Mouse (Mus musculus) kidney, embryonic 14.5 days (tissue): ENCODE results near the gene Fam169a. TPM values are rescaled to one million over a fixed set of nuclear protein-coding genes. Genes with fewer than 3 reads are reported as not detected.

Experiments
- ATAC-seq: fragments of 200-750 bp; cut with Nextera tagmentation; 2 replicates; pipeline ENCODE4 v1.8.0; 2017; ENCODE audit warnings: moderate number of reproducible peaks, mild to moderate bottlenecking, moderate TSS enrichment, moderate library complexity; ENCODE audit not compliant: low FRiP score, low TSS enrichment
- H3K27ac ChIP-seq: fragments of 300-500 bp; sonication (generic); 2 replicates; pipeline ENCODE4 v1.5.1; 2014; ENCODE audit warnings: low read depth, mild to moderate bottlenecking, low read length, moderate library complexity, mixed read lengths
- H3K27me3 ChIP-seq: fragments of 300-500 bp; sonication (generic); 2 replicates; pipeline ENCODE4 v1.6.1; 2014; ENCODE audit warnings: mild to moderate bottlenecking, low read length; ENCODE audit not compliant: control insufficient read depth, insufficient read depth
- H3K36me3 ChIP-seq: fragments of 300-500 bp; sonication (generic); 2 replicates; pipeline ENCODE4 v1.6.1; 2014; ENCODE audit warnings: low read length, mixed read lengths; ENCODE audit not compliant: control insufficient read depth, insufficient read depth
- H3K4me1 ChIP-seq: fragments of 300-500 bp; sonication (generic); 2 replicates; pipeline ENCODE4 v1.6.1; 2014; ENCODE audit warnings: low read length, mixed read lengths; ENCODE audit not compliant: control insufficient read depth, insufficient read depth
- H3K4me2 ChIP-seq: fragments of 300-500 bp; sonication (generic); replicated peaks from 2 replicates; pipeline ENCODE4 v1.6.1; 2014; ENCODE audit warnings: low read depth, mild to moderate bottlenecking, low read length
- H3K4me3 ChIP-seq: fragments of 300-500 bp; sonication (generic); 2 replicates; pipeline ENCODE4 v1.5.1; 2014; ENCODE audit warnings: mild to moderate bottlenecking, low read length
- H3K9ac ChIP-seq: fragments of 300-500 bp; sonication (generic); 2 replicates; pipeline ENCODE4 v1.6.1; 2014; ENCODE audit warnings: low read depth, mild to moderate bottlenecking, low read length, moderate library complexity
- H3K9me3 ChIP-seq: fragments of 300-500 bp; sonication (generic); 2 replicates; pipeline ENCODE4 v1.6.1; 2016; ENCODE audit warnings: low read length; ENCODE audit not compliant: control insufficient read depth
- WGBS: fragments of 180-500 bp; shearing (Covaris S2); extraction: QIAGEN DNeasy Blood & Tissue Kit; methylation state at CpG from one replicate; pipeline ENCODE4 v1.1.7; 2014; 5-methylcytosine and 5-hydroxymethylcytosine counted together
- polyA plus RNA-seq: library from polyadenylated mRNA; unstranded; fragments of >200 nt; fragmentation: Nextera tagmentation; extraction: Ambion mirVana; gene quantifications from 2 replicates; pipeline ENCODE4 v1.2.1, GENCODE M21; 2014

Gene Fam169a
- polyA plus RNA-seq, 1 experiment from 2014 or later, result 4.7 TPM

DNA sequence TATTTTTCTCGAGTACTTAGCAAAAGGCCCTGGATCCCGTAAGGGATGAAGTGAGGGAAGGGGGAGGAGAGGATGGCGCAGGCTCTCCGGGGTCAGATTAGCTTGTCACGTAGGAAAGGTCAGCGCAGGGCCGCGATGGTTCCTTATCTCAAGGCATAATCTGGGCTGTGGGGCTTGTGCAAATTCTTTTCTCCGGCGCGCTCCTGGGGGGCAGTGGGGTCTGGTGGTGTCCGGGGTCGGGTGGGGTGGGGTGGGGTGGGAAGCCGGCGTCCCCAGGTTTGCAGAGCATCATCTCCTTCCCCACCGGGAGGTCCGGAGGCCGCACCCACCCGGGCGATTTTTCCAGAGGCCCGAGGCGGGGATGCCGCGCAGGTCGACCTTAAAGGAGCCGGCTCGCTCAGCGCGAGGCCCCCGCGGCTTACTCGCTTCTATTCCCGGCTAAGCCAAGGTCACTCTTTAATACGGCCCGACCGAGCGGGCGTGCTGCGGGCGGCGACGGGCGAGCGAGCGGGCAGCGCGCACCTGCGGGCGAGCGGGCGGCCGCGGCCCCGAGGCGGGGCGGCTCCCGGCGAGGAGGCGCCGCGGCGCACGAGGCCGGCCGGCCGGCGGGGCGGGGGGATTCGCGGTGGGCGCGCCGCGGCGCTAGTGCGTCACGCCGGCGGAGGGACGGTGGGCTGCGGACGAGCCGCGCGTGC, 4.0 kb downstream of the Fam169a start:
- peak; percentile 66 for ATAC-seq
- WGBS, result under 1% methylated on average over 75 of the region's 85 CpGs
- H3K9ac ChIP-seq, result peak overlapping the region; percentile 78

DNA sequence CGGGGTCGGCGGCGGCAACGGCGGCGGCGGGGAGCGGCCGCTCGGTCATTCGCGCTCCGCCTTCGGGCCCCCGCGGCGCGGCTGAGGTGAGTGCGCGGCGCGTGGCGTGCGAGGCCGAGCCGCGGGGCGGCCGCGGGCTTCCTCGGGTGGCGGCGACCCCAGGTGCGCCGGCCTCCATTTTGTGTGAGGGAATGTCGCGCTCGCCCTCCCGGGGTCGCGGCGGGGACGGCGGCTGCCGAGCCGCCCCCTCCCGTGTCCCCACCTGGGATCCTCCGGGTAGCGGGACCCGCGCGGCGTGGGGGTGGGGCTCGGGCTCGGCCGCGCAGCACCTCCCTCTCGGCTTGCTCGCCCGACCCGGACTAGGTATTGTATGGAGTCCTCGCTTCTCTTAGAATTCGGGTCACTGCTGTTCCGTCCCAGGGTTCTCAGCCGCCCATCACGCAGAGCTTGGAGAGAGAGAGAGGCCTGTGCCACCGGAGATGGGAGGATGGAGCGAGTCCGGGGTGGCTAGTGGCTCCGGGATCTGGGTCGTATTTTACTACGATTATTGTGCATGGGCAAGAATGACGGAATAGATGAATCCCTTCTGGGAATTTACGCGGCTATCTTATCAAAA, 4.6 kb downstream of the Fam169a start:
- peak; percentile 81 for ATAC-seq
- peaks cover 13% of the 10 kb centered on the region for H3K27me3 ChIP-seq
- peak overlapping the region; percentile 83 for H3K4me3 ChIP-seq
- under 1% methylated on average over 57 of the region's 76 CpGs for WGBS
- no peak overlapping the region for H3K27ac ChIP-seq
- H3K36me3 ChIP-seq, result no peaks in the 10 kb centered on the region
- H3K9me3 ChIP-seq, result no peaks in the 10 kb centered on the region
- no peaks in the 10 kb centered on the region for H3K4me1 ChIP-seq
- H3K4me2 ChIP-seq, result peak overlapping the region; percentile 97
- H3K9ac ChIP-seq, result peak overlapping the region; percentile 78

More for the DNA sequence above, 4.0 kb downstream of the Fam169a start:
- peak overlapping the region; percentile 97 for H3K4me2 ChIP-seq
- no peaks in the 10 kb centered on the region for H3K36me3 ChIP-seq
- H3K27me3 ChIP-seq, result peaks cover 13% of the 10 kb centered on the region
- H3K4me1 ChIP-seq, result no peaks in the 10 kb centered on the region
- no peaks in the 10 kb centered on the region for H3K9me3 ChIP-seq
- H3K4me3 ChIP-seq, result peak overlapping the region; percentile 83
- no peak overlapping the region for H3K27ac ChIP-seq

DNA sequence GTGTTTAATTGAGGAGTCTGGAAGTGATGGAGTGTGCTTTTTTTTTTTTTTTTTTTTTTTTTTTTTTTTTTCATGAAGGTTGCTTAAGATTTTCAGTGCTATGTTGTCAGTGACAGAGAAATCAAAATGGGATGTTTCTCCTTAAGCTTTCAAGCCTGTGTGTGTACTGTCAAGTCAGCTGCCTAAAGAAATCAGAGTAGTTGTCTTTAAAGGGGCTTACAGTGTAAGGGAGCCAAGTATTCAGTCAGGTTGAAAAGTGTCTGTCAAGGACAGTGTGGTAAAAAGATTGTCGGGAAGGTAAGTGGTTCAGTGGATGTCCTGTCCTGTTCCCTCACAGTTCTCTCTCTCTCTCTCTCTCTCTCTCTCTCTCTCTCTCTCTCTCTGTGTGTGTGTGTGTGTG, 6.4 kb downstream of the Fam169a start:
- H3K9me3 ChIP-seq, result no peaks in the 10 kb centered on the region
- H3K27ac ChIP-seq, result no peak overlapping the region
- no peak overlapping the region for H3K9ac ChIP-seq
- no peaks in the 10 kb centered on the region for H3K36me3 ChIP-seq
- H3K4me3 ChIP-seq, result no peak overlapping the region
- WGBS, result 44% methylated on average over 1 of the region's 1 CpGs
- no peak overlapping the region for H3K4me2 ChIP-seq
- peaks cover 4% of the 10 kb centered on the region; the same call in 1 of the 2 replicates for H3K27me3 ChIP-seq
- no peaks in the 10 kb centered on the region for H3K4me1 ChIP-seq
- no peak for ATAC-seq

DNA sequence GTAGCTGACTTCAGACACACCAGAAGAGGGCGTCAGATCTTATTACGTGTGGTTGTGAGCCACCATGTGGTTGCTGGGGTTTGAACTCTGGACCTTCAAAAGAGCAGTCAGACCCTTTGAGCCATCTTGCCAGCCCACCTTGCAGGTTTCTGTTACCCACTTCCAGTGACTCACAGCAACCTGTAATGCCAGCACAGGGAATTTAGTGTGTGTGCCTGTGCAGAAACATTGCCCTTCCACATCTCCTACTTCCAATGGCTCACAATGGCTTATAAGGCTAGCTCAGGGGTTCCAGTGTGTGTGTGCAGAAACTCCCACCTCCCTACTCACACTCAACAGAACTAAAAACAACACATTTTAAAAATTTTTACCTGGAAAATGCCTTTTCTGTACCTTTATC, 10.5 kb downstream of the Fam169a start:
- Histone ChIP-seq H3K4me1 (no peaks in the 10 kb centered on the region), H3K27ac (no peak overlapping the region), H3K4me3 (no peak overlapping the region), H3K9ac (no peak overlapping the region), H3K9me3 (no peaks in the 10 kb centered on the region), H3K4me2 (no peak overlapping the region), H3K27me3 (no peaks in the 10 kb centered on the region), H3K36me3 (no peaks in the 10 kb centered on the region)
- ATAC-seq, result no peak
- WGBS, result 95% methylated on average over 2 of the region's 2 CpGs

DNA sequence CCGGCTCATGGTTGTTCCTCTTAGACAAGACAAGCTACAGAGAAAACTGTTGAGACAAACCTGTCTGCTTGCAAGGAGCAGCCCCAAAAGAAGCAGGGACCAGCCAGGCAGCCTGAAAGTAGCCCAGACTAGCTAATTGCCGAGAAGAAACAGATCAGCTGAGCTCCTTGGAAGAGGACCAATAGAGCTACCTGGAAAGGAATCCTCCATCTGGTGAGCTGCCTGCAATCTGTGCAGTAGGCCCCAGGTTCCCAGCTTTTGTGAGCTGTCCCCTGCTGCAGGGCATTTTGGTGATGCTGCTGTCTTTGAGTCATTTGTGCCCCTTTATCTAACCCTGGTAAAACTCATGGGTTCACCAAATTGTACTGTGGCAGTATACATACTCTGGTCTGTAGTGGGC, 13.1 kb downstream of the Fam169a start:
- no peak overlapping the region for H3K9ac ChIP-seq
- H3K4me1 ChIP-seq, result no peaks in the 10 kb centered on the region
- H3K4me2 ChIP-seq, result no peak overlapping the region
- no peak overlapping the region for H3K27ac ChIP-seq
- no peaks in the 10 kb centered on the region for H3K27me3 ChIP-seq
- no peaks in the 10 kb centered on the region for H3K36me3 ChIP-seq
- ATAC-seq, result no peak
- 82% methylated on average over 2 of the region's 2 CpGs for WGBS
- H3K4me3 ChIP-seq, result no peak overlapping the region
- H3K9me3 ChIP-seq, result no peaks in the 10 kb centered on the region

DNA sequence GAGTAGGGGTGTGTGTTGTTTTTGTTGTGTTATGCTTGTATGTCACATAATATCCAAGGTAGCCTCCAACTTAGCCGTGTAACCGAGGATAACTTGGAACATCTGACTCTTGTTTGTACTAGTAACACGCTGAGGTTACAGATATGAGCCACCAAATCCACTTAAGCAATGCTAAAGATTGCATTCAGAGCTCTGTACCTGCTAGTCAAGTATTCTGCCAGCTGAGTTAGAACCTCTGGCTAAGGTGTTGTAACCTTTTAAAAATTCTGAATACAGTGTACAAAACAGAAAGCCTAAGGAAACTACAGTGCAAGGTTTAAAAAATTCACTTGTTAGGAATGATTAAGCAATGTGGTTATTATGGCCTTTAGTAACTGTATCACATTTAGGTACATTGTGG, 13.5 kb downstream of the Fam169a start:
- no peak overlapping the region for H3K4me3 ChIP-seq
- no peaks in the 10 kb centered on the region for H3K36me3 ChIP-seq
- 95% methylated on average over 3 of the region's 3 CpGs for WGBS
- H3K4me2 ChIP-seq, result no peak overlapping the region
- H3K9me3 ChIP-seq, result no peaks in the 10 kb centered on the region
- no peak overlapping the region for H3K27ac ChIP-seq
- H3K9ac ChIP-seq, result no peak overlapping the region
- ATAC-seq, result no peak
- no peaks in the 10 kb centered on the region for H3K27me3 ChIP-seq
- no peaks in the 10 kb centered on the region for H3K4me1 ChIP-seq

DNA sequence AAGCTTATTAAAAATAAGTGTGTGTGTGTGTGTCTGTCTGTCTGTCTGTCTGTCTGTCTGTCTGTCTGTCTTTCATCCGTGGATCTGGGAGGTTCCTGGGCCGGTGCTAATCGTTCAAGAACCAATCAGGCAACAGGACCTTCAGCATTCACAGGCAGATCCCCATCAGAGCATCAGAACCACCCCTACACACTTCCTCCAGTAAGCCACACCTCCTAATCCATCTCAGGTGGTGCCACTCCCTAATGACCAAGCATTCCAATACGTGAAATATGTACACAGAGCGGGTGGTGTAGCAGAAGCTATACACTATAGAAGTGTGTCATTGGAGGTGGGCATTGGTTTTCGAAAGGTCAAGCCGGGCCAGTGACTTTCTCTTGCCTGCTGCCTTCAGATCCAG, 15.3 kb downstream of the Fam169a start:
- H3K4me2 ChIP-seq, result no peak overlapping the region
- ATAC-seq, result no peak
- 89% methylated on average over 7 of the region's 7 CpGs for WGBS
- H3K9ac ChIP-seq, result no peak overlapping the region
- H3K36me3 ChIP-seq, result no peaks in the 10 kb centered on the region
- H3K9me3 ChIP-seq, result no peaks in the 10 kb centered on the region
- no peak overlapping the region for H3K4me3 ChIP-seq
- H3K4me1 ChIP-seq, result no peaks in the 10 kb centered on the region
- H3K27ac ChIP-seq, result no peak overlapping the region
- H3K27me3 ChIP-seq, result no peaks in the 10 kb centered on the region

DNA sequence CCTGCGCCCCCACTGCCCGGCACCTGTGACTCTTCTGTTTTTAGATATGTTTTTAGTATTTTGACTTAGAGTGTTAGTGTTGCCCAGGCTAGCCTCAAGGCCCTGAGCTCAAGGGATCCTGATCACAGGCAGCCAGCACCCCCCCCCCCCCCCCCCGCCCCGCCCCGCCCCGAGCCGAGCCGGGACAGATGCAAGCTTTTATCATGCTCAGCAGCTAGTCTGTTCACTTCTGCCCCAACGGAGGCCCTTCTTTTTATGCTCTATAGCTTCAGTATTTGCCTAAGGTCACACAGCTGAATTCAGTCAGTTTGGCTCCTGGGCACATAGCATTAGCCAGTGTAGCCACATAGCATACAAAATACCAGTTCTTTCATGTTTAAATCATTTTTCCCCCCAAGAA, 19.2 kb downstream of the Fam169a start:
- ATAC-seq, result no peak
- Histone ChIP-seq H3K9me3 (no peaks in the 10 kb centered on the region), H3K27me3 (no peaks in the 10 kb centered on the region), H3K27ac (no peak overlapping the region), H3K4me1 (no peaks in the 10 kb centered on the region), H3K36me3 (no peaks in the 10 kb centered on the region), H3K4me3 (no peak overlapping the region), H3K4me2 (no peak overlapping the region), H3K9ac (no peak overlapping the region)
- 89% methylated on average over 9 of the region's 9 CpGs for WGBS

DNA sequence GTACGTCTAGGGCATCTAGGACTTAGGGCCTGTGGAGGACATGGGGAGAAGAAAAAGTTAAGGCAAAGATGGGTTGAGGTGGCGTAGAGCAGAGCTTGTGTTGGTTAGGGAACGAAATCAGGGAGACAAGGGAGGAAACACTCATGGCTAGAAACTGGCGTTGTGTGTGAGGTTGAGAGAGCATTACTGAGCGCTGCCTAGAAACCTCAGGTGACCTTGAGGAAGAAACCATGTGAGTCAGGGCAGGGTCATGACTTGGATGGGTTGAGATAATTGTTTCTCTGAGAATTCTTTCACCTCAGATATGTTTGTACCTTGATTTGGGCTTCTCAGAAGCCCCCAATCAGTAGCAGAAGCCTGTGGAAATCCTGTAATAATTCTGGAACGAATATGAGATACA, 20.3 kb downstream of the Fam169a start:
- no peak overlapping the region for H3K27ac ChIP-seq
- no peaks in the 10 kb centered on the region for H3K27me3 ChIP-seq
- H3K9ac ChIP-seq, result no peak overlapping the region
- H3K4me1 ChIP-seq, result no peaks in the 10 kb centered on the region
- 92% methylated on average over 6 of the region's 6 CpGs for WGBS
- no peaks in the 10 kb centered on the region for H3K9me3 ChIP-seq
- no peaks in the 10 kb centered on the region for H3K36me3 ChIP-seq
- no peak overlapping the region for H3K4me2 ChIP-seq
- ATAC-seq, result no peak
- H3K4me3 ChIP-seq, result no peak overlapping the region
